Mouse (Mus musculus): ENCODE data around the gene Elk4.

The Elk4 gene

DNA sequence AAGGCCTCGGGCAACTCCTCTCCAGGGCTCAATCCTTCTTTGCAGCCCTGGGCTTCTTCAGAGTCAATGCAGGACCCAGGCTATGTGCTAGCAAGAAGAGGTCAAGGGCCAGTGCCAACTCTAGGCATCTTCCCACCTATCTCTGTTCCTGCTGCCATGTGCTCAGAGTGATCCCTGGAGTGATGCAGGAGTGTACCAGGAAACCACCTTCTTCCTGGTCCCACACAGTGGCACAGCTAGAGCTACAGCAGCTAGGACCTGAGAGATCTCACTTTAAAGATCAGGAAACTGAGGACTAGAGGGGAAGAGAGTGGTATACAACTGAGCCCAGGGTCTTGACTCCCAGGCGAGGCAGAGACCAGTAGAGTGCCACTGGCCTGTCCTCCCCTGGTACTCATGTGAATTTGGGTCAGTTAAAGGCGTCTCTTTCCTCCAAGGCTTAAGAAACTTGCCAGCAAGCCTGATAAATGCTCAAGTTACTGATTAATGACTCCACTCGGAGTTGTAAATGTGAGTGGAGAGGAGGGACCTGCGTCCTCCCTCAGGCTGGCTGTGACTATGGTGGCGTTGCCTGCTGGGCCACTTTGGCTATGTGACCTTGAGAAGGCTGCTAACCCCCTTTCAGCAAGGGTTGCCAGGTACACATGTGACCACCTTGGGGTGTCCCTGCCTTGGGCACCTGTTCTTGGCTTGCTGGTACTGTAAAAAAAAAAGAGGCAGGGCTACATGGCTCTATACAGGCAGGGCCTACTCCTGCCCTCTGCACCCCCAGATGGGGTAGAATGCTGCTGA, 54.5 kb downstream of the Elk4 start:
- no peak for TF ChIP-seq GATA4 (IDR thresholded peaks at IDR 0.05; ENCODE audit: insufficient replicate concordance, low read length)

DNA sequence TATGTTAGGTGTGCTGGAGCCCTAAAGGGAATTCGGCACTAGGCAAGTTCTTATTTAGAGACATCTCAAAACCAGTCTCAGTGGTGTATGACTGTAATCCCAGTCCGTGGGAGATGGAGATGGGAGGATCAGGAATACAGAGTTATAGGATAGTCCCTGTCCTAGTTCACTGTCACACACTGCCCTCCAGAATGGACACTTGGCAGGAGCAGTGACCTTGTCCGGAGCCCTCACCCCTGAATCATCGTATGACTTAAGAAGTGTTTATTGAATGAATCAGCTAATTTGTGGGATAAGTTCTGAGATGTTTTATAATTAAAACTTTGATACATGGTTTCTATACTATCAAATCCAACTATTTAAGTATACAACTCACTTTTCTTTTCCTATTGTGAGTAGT, 55.7 kb downstream of the Elk4 start:
- no peak for TF ChIP-seq GATA4 (IDR thresholded peaks at IDR 0.05; ENCODE audit: insufficient replicate concordance, low read length)

DNA sequence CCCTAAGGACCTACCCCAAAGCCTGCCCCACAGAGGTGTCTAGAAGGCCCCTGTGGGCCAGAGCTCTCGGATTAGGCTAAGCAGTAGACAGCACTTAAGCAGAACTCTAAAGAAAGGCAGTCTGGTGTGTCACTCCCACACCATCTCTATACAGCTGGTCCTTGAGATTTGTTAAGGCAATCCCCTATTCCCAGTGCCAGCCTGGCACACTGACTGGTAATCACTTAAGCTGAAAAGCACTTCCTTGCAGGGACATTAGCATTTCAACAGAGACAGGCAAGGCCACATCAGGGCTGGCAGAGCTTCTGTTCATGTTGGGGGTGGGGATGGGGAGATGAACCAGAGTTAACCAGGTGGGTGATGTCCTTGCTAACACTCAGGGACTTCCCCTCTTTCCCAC, 57.6 kb downstream of the Elk4 start:
- TF ChIP-seq GATA4 (IDR thresholded peaks at IDR 0.05; ENCODE audit: insufficient replicate concordance, low read length), result no peak

DNA sequence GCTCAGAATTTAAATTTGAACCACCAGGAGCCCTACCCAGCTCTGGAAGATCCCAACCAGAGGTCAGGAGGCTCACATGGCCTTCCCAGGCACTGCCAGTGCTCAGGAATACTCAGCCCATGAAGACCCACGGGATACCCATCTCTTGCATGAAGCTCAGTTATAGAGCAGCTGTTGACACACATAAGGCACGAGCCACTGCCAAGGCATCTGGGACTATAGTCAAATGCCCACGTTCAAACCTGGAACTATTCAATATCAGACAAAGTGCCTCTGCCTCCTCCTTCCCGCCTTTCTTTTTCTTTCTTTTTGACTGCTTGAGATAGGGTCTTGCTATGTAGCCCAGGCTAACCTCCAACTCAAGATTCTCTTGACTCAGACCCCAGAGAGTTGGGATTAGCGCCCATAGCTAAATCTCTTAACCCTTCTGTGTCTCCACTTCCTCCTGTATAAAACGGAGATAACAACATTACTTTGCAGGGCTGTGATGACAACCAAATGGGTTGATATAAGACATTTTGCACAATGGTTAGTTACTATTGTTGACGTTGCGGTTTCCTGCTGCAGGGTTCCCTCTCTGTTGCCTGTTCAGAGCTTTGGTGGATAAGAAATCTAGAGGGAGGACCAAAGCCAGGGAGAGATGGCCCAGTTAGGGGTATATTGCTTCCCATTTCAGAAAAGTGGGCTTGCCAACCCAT, 58.2 kb downstream of the Elk4 start:
- no peak for TF ChIP-seq GATA4 (IDR thresholded peaks at IDR 0.05; ENCODE audit: insufficient replicate concordance, low read length)

DNA sequence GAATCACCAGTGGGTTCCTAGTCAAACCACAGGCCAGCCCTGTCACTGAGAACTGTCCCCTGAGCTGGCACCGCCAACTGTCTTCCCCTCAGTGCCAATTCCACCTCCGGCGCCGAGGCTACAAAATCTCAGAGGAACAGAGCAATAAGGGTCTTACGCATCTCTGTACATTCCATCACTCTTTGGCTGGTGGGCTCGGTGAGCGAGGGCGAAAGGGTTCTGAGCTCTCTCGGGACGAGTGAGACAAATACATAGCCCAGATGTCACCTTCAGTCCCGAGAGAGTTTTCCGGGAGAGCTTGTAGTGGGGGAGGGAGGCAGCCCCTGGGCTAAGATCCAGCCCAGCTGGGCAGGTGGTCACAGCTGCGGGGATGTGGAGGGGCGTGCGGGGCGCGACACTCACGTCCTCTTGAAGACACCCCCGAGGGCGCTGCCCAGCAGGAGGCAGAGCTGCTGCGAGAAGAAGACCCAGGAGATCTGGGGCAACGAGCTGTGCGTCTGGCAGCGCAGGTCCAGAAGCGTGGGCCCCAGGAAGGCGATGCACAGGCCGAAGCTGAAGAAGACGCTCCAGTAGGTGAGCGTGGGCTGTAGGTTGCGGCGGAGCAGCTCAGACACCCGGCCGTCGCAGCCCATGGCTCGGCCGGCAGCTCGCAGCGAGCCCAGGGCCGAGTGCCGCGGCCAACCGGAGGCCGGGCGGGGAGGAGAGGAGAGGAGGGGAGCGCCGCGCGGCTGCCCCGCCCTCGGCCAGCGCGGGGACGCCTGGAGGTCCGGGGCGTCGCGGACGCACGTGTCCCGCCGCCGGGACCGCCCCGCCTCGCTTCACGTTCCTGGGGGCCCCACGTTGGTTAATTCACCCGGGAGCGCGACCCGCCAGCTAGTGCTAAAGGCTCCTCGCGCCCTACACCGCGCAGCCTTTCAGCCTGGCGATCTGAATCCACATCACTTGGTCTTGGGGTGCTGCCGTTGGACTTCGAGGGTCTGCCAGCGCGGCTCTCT, 60.2 kb downstream of the Elk4 start, which contains the start of gene Mfsd4a:
TSS of gene Mfsd4a (minus strand) at position 802 of the 995 bp plus-strand sequence.
- no peak for TF ChIP-seq GATA4 (IDR thresholded peaks at IDR 0.05; ENCODE audit: insufficient replicate concordance, low read length)

DNA sequence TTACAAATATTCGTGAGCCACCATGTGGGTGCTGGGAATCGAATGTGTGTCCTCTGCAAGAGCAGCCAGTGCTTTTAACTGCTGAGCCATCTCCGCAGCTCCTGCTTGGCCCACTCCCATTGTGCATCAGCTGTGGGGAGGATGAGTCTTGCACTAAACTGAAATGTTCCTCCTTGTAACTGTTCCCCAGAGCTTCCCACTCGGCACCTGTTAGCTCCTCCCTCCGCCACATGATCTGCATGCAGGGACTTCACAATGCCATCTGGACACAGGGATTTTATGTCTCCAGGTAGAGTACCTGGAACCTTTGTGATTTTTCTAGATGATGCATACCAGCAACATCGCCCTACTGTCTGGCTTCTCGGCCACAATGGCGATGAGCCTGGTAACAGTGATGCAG, 62.0 kb downstream of the Elk4 start:
- no peak for TF ChIP-seq GATA4 (IDR thresholded peaks at IDR 0.05; ENCODE audit: insufficient replicate concordance, low read length)

DNA sequence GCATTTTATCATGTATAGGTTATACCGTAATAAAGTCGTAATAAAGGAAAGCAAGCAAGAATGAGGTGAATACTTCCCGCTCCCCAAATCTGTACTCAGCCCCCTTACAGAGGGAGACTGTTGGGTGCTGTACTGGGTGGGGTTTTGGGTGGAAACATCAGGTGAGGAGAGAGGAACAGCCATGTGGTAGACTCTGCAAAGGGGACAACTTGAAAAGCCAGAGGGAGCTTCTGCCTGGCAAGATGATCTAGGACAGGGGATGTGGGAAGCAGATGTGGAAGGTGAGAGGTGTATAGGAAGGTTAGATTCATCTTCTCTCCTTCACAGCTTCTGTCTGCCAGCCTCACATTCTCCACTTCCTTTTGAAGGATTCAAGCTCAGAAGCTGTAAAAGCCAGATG, 63.3 kb downstream of the Elk4 start:
- TF ChIP-seq GATA4 (IDR thresholded peaks at IDR 0.05; ENCODE audit: insufficient replicate concordance, low read length), result no peak

DNA sequence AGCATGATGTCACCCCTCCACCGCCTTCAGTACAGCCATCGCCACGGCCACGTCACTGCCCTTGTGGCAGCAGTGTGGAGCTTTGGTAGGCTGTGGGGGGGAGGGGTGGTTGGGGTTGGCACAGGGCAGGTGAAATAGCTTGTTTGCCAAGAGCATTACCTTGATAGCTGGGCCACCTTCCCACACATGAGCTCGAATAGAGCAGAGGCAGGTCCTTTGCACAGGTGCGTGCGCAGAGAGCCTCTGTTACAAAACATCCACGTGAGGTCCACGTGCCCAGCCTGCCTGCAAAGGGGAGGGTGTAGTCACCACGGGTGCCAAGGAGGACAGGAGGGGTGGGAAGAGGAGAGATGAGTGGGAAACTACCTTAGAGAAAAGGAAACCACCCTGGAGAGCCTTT, 68.2 kb downstream of the Elk4 start:
- no peak for TF ChIP-seq GATA4 (IDR thresholded peaks at IDR 0.05; ENCODE audit: insufficient replicate concordance, low read length)

DNA sequence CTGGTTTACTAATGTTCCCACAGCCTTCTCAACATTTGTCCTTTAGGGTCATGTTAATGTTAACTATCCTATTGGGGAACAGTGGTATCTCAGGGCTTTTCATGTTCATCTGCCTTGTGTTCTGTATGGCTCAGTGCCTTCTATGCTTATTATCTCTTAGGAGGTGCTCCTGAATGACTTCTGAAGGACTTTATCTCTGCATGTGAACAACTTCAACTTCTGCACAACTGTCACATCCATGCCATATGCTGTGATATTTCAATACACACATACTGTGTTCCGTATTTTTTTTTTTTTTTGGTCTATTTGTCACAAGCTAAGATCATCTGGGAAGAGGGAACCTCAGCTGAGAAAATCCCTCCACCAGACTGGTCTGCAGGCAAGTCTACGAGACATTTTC, 71.0 kb downstream of the Elk4 start:
- TF ChIP-seq GATA4 (IDR thresholded peaks at IDR 0.05; ENCODE audit: insufficient replicate concordance, low read length), result no peak

All from liver, adult (tissue).